Mouse (Mus musculus): Measurements from ENCODE around the gene Ttc7. TPM values are rescaled to one million over a fixed set of nuclear protein-coding genes. Genes with fewer than 3 reads are reported as not detected.

Gene Ttc7
- polyA plus RNA-seq, 1 experiment from 2014 or later: 2.3 TPM

Other genes with a start within 250 kb of the Ttc7 start
- gene Socs5, start 175.2 kb upstream of the Ttc7 start, polyA plus RNA-seq (2014; fragmentation: Nextera tagmentation; extraction: Ambion mirVana): 16.7 and 18.2 TPM in 2 replicates
- gene Mcfd2, start 17.0 kb upstream of the Ttc7 start, polyA plus RNA-seq (2014; fragmentation: Nextera tagmentation; extraction: Ambion mirVana): 82.0 and 85.7 TPM in 2 replicates
- not detected in 2 replicates for gene Stpg4, start 144.9 kb downstream of the Ttc7 start, polyA plus RNA-seq (2014; fragmentation: Nextera tagmentation; extraction: Ambion mirVana)
- gene Calm2, start 164.0 kb downstream of the Ttc7 start, polyA plus RNA-seq (2014; fragmentation: Nextera tagmentation; extraction: Ambion mirVana): 1,261 and 1,315 TPM in 2 replicates